Mouse (Mus musculus): ENCODE data around the gene Cd151. TPM values are rescaled to one million over a fixed set of nuclear protein-coding genes. Genes with fewer than 3 reads are reported as not detected.
"Not testable (repeated sequence)": the region's sequence is repeated elsewhere in the genome, so short reads cannot be mapped to it uniquely, and the experiment has no call there.

Gene Cd151
- total RNA-seq, 2 experiments from 2014 or later, result 20.1 to 30.7 TPM

DNA sequence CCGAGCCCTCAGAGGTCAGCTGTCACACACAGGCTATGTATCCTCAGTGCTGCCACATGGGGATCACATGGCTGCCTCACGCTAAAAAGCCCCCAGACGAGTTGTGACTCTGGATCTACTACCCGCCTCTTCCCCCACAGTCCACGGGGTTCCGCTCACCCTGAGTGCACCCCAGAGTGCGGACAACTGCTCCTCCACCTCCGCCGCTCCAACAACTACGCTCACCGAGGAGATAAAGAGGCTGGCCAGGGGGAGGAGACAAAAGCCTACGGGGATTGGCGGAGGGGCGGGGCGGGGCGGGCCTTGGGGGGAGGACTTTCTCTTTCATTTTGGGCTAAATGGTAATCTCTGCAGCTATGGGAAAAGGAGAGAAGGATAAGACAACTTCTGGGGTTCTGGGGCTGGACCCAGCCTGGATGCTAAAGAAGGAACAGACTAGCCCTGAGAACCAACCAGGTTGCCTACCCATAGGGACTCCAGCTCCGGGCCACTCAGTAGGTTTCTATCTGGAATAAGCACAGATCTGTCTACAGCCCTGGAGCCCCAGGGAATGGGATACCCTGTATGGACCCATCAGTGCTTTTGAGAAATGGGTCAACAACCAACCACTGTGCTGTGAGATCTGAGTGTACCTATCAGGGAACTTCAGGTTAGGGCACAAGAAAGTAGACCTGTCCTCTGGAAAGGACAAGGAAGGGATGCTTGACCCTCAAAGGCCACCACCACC is 31.9 kb upstream of the Cd151 start:
- peak; percentile 79 for ATAC-seq (replicated peaks; ENCODE audit: low FRiP score, poor library complexity, severe bottlenecking)

DNA sequence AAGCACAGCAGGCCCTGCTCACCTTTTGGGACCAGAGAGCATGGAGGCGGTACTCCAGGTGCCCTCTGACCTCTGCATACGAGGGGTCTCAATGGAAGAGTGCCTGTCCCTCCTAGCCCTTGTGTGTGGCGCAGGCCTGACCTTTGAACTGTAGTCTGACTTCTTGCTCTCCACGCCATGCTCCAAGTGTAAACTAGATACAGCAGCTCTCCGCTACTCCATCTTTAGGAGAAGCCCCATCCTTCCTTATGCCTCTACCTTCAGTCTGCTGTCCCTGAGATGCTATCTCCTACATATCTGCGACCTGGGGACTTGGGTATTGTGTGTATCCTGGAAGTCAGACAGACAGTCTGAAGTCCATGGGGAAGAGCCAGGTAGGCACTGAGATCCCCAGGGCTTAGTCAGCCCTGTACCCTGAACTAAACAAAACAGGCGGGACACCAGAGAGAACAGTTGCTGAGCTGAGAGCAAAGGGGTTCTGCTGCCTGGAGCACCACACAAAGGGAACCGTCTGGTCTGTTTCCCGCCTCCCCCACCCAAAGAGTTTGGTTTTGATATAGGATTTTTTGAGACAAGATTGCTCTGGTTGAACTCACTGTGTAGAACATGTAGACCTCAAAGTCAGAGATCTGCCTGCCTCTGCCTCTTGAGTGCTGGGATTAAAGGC is 31.2 kb upstream of the Cd151 start:
- ATAC-seq (replicated peaks; ENCODE audit: low FRiP score, poor library complexity, severe bottlenecking), result no peak

DNA sequence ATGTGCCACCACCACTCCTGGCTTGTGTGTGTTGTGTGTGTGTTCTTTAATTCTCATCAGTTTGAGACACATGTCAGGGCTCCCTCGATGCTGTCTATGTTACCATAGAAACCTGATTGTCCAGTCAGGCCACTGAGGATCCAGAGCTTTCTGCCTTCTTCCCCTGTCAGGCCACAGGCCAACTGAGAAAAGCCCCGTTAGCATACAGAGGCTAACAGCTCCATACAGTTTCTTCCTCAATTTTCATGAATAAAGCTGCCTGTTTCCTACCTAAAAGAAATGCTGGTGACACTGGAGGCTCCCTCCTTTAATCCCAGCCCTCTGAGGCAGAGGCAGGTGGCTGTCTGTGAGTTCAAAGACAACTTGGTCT is 30.7 kb upstream of the Cd151 start:
- ATAC-seq (replicated peaks; ENCODE audit: low FRiP score, poor library complexity, severe bottlenecking), result no peak

DNA sequence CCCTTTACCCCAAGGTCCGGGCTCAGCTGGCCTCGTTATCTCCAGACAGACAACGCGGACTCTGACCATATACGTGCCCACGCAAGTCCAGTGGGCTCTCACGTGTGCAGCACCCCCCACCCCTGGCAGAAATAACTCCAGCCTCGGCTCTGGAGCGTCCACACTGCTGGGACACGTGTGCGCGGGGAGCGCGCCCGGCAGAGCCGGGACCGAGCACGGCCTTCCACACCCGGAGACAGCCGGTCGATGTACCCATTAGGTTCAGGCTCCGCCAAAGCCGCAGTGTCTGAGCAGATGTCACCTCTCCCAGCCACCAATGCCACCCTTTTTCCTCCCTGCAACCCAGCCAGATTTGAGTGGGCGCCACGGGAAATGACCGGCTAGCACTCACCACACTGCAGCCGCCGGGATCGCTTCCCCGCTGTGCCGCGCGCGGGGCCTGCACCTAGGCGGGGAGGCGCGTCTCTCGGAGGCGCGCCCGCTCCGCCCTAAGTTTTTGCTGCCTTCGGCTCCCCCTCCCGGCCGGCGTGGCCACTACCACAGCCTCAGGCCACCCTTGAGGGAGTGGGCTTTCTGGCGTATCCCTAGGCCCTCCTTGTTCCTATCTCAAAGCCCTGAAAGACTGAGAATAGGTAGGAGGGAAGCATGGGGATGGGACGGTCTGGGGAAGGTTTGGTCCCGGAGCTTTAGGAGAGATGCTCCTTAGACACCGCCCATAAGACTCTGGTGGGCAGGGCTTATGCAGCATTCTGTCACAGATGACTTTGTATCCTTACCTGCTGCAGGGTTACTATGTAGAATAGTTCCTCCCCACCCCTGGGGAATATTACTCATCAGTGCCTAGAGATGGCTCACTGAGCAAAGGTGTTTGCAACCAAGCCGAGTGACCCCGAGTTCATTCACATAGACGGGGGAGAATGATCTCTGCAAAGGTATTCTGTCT is 29.7 kb upstream of the Cd151 start, which contains the start of gene Slc25a22:
Gene Slc25a22 (minus strand): TSS at position 715 of the 943 bp plus-strand sequence.
- peak; percentile 75 for ATAC-seq (replicated peaks; ENCODE audit: low FRiP score, poor library complexity, severe bottlenecking)

DNA sequence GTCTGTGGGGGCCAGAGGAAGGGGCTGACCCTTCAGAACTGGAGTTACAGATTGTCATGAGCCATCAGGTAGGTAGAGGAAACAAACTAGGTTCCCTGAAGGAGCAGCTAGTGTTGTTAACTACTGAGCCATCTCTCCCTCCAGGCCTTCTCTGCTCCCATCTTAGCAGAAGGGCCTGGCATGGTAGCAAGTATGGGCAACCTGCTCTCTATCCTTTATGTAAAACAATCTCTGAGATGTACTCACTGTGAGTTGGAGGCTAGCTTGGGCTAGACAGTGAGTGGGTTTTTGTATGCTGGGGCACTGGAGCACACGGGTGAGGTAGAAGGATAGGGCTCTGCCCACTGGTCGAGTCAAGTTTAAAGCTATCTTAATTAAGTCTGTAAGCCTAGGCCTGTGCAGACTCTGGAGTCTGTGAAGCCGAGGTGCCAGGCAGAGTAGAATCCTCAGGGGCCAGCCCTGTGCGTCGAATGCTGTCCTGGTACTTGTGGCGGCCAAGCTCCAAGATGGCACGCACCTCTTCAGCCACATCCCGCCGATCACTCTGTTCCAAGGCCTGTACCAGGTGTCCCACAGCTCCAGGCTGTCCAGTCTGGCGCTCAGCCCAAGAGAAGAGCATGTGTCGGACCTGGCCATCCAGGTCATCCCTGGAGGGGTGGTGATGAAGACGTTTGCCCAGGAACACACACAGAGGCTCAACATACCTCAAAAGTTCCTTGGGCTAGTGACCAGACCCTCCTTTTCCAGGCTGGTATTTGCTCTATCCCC is 28.8 kb upstream of the Cd151 start:
- ATAC-seq (replicated peaks; ENCODE audit: low FRiP score, poor library complexity, severe bottlenecking), result no peak

DNA sequence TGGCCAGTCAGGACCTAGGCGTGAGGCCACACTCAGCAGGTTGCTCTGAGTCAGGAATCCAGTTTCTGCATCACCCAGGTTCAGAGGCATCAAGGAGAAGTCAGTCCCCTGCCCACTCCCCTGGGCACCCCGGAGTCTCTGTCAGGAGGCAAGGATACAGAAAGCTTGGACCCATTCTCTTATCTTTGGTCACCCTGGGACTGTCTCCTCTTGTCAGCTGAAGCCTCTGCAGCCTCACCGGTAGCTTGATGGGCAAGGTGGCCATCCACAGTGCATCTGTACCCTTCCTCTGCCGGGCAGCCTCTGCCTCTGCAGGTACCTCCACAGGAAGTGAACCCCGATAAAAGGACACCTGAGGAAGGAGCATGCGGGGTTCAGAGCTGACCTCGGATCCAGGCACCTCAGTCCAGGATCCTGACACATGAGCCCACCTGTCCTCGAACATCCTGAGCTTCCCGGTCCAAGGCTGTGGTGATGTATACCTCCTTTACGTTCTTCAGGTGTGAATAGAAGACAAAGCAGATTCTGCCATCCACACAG is 28.0 kb upstream of the Cd151 start:
- no peak for ATAC-seq (replicated peaks; ENCODE audit: low FRiP score, poor library complexity, severe bottlenecking)

DNA sequence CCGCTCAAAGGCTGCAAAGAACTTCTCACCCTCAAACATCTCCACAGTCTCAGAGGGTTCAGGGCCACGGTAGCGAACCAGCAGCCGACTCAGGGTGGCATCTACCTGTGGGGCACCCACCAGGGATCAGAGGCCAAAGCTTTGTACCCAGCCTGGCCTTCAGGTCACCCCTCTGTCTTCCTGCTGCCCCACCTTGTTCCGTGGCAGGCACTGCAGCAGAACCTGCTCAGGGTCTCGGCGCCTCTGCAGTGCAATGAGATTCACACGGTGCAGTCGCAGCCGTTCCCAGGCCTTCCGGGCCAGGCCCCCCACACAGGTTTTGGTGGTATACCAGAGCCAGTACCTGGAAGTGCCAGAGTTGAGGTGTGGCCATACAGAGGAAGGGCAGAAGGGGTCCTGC is 27.4 kb upstream of the Cd151 start:
- ATAC-seq (replicated peaks; ENCODE audit: low FRiP score, poor library complexity, severe bottlenecking), result no peak

DNA sequence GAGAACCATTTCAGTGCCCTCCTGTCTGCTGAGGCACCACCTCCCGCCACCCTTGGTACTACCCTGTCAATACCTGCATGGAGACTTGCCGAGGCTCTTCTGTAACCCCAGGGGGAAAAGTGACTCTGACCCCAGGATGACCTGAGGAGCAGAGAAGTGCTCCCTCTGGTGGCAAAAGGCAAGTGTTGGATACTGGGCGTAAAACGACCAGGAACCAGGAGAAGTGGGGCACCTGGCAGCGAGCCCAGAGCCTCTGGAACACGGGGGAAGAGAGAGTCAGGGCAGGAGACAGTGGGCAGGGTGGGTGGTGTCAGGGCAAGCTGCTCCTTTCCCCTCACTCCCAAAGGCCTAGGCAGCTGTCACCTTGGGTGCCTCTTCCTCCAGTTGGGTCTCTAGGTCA is 26.6 kb upstream of the Cd151 start:
- no peak for ATAC-seq (replicated peaks; ENCODE audit: low FRiP score, poor library complexity, severe bottlenecking)

DNA sequence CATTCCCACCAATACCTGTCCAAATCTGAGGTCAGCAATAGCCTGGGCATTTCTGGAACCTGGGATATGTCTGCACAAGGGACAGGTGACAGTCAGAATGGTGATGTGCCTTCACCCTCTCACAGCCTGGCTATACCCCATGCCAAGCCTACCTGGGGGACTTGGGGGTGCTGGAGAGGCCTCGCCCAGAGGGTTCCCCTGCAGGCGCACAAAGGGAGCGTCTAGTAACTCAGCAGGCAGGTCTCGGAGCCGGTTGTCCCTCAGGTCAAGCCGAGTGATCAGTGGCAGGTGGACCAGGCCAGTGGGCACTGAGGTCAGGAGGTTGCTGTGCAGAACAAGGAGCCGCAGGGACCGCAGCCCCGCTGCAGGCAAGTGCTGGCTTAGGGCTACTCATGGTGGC is 25.7 kb upstream of the Cd151 start:
- ATAC-seq (replicated peaks; ENCODE audit: low FRiP score, poor library complexity, severe bottlenecking), result no peak

DNA sequence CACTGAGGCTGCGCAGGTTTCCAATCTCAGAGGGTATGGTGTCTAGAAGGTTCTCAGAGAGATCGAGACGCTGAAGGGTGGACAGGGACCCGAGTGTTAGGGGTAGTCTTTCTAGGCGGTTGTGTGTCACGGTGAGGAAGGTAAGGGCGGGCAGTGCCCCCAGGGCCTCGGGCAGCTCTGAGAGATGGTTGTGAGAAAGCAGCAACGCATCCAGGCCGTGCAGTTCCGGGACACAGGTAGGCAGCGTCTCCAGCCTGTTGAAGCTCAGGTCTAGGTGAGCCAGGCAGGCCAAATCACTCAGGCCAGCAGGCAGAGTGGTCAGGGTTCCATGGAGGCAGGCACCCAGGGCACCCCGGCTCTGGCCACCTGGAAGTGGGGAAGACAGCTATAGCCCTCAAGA is 25.0 kb upstream of the Cd151 start:
- no peak for ATAC-seq (replicated peaks; ENCODE audit: low FRiP score, poor library complexity, severe bottlenecking)

DNA sequence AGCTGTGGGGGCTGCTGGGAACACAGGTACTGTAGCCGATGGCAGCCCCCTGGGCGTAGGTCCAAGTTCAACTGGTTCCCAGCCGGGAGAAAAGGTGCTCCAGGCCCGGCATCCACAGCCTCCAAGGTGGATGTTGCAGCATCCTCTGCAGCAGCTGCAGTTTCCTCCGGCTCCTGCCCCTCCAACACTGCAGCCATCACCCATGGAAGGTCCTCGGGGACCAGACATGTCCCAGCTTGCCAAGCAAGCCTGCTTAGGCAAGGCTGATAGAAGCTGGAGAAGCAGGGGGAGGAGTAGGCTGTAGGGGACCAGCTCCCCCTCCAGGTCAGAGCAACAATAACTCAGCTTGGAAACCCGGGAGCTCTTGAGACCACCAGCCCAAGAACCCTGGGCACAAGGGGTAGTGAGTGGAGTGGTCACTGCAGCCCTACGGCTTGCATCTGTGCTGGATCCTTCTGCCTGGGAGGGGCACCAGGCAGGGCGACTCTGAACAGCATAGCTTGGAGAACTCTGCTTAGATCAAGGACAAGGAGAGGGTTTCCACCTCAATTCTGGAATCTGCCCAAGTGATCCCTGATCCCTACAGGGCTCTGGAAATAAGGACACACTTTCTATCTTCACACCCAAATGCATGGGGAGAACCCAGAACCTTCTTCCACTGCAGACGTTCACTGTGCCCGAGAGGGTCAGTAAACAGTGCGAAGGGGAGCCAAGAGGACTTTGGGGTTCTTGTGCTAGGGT is 23.9 kb upstream of the Cd151 start:
- peak; percentile 40 for ATAC-seq (replicated peaks; ENCODE audit: low FRiP score, poor library complexity, severe bottlenecking)

DNA sequence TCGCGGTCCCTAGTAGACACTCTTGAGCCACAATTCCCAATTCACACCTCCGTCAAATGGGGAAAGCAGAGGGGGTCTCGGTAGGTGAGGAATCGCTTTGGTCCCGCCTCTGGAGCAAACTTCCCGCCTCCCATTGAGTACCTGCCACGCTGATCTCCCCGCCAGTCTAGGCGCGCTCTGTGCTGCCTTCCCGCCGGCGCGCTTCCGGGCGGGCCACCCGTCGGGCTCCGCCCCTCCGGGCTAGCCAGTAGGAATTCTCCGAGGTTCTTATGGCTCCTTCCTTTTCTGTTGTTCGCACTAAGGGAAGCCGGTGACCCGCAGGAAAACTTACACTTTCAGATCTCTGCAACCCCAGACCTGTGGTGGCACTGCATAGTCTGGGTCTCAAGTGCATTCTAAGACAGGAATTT is 23.4 kb upstream of the Cd151 start, which contains the start of gene Pidd1:
Gene Pidd1 (minus strand): TSS at position 198 of the 410 bp plus-strand sequence.
- peak; percentile 72 for ATAC-seq (replicated peaks; ENCODE audit: low FRiP score, poor library complexity, severe bottlenecking)

DNA sequence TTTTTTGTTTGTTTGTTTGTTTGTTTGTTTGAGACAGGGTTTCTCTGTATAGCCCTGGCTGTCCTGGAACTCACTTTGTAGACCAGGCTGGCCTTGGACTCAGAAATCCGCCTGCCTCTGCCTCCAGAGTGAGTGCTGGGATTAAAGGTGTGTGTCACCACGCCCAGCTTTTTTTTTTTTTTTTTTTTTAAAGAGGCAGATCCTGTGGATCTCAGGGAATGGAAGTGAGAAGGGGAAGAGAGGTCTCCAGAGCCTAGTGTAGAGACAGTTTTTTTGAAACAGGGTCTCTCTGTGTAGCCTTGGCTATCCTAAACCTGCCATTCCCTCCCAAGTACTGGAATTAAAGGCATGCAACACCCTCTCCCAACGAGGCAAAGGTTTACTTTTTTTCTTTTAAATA is 20.8 kb upstream of the Cd151 start:
- ATAC-seq (replicated peaks; ENCODE audit: low FRiP score, poor library complexity, severe bottlenecking), result not testable (repeated sequence)

DNA sequence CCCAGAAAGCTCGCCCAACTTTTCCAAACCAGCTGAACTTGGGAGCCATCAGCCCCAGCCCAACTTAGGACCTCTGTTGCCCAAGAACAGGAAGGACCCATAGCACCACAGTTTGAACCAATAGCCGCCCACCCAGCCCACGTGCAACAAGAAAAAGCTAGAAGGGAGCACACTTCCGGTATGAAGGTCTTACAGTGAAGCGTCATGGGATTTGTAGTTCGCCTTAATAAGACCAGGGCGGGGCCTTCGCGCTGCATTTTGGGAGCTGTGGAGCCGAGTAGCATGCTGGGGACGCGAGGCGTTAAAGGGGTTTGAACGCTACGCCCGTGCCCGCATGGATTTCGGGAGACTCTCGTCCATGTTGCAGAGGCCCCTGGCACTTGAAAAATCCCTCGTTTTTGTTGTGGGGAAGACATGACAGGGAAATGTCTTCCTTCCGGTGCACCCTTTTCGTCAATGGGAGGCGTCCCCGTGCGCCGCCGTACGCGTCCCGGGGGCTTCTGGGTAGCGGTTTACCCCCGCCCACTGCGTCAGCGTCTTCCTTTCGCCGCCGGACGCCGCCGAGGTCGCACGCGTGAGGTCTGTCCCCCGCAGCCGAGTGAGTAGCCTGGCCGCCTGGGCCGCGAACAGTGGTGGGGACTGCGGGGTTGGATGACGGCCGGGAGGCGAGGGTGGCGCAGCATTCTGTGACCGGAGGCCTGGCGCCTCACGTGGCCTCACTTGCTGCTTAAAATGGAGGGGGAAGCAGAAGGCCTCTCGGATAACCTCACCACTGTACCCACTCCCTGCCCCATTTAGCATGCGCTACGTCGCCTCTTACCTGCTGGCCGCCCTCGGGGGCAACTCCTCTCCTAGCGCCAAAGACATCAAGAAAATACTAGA is 19.8 kb upstream of the Cd151 start, which contains the start of gene Rplp2:
Gene Rplp2 (plus strand): TSS at position 261 of the 882 bp plus-strand sequence.
- peak; percentile 88 for ATAC-seq (replicated peaks; ENCODE audit: low FRiP score, poor library complexity, severe bottlenecking)

DNA sequence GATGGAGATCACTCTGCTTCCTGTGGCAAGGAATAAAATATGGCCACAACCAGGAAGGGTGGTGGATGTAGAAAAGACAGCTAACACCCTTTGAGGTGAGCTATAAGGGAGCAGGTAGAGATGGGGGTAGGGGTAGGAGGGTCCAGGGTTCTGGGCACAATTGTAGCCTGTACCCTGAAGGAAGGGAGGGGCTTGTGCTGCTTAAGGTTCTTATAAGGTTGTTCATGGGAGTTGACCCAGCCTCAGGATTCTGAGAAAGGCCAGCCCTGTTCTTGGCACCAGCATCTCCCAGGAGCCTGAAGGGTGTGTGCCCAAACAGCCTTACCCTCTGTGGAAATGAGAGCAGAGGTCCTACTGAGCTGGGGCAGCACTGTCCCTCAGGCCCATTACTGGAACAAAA is 15.3 kb upstream of the Cd151 start:
- no peak for ATAC-seq (replicated peaks; ENCODE audit: low FRiP score, poor library complexity, severe bottlenecking)

DNA sequence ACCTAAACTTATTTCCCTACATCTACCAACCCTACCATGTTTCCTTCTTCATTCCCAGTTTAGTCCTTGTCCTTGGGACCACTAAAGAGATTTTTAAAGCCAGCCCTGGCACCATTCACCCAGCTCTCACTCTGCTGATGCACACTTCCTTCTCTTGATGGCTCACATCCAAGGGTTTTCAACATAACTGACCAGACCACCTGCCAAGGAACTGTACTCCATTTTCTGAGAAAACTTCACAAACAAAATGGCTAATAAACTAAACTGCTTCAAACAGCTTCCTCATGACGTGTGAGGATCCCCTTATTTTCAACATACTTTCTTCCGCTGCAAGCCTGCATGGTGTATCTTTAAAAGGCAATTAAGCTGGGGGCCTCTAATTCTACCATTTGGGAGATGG is 13.6 kb upstream of the Cd151 start:
- ATAC-seq (replicated peaks; ENCODE audit: low FRiP score, poor library complexity, severe bottlenecking), result no peak

DNA sequence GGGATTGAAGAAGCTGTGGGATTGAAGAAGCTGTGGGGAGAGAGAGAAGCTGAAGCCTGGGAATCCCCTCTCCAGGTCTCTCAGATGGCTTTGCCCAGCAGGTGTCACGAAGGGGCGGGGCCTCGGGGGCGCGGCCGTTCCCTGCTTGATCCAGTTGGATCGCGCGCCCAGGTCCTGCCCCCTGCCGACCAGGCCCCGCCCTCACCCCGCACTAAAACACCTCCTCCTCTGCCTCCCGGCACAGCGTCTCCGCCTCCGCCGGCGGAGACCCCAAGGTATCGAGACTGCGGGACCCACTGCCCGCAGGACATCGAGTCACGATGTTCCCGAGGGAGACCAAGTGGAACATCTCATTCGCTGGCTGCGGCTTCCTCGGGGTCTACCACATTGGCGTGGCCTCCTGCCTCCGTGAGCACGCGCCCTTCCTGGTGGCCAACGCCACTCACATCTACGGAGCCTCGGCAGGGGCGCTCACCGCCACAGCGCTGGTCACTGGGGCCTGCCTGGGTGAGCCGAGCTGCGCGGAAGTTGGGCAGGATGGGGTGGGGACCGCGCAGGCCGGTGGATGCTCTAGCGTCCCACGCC is 12.1 kb upstream of the Cd151 start, which contains the start of gene Pnpla2:
Gene Pnpla2 (plus strand): TSS at position 232 of the 585 bp plus-strand sequence.
- peak; percentile 87 for ATAC-seq (replicated peaks; ENCODE audit: low FRiP score, poor library complexity, severe bottlenecking)

Data from erythroid progenitor cell, adult 5-6 weeks (primary cell).